Mouse (Mus musculus): Measurements from ENCODE around the gene Dhx9.
"Not testable (repeated sequence)": the region's sequence is repeated elsewhere in the genome, so short reads cannot be mapped to it uniquely, and the experiment has no call there.

Dhx9 gene

DNA sequence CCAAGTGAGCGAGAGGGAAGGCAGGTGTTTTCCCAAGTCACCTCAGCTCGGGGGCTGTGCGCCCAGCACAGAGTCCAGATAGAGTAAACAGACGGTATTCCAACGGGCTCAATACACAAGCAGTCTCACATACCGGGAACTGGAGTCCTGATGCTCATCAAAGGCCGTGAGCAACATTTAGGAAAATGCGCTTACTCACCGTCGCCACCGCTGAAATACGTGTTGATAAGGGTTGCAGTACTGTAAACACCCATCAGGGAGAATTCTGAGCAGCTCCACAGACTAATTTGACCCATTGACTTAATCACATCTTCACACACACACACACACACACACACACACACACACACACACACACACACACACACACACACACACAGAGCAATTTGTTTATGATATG, 63.2 kb downstream of the Dhx9 start:
- peak; percentile 33 for DNase-seq (ENCODE audit: low read depth, low spot score)

- not testable (repeated sequence) for DNase-seq (ENCODE audit: low read depth, low spot score)
Observed at GRCm38 (mm10) chr1:153417805-153418204, 69.7 kb downstream of the Dhx9 start.

DNA sequence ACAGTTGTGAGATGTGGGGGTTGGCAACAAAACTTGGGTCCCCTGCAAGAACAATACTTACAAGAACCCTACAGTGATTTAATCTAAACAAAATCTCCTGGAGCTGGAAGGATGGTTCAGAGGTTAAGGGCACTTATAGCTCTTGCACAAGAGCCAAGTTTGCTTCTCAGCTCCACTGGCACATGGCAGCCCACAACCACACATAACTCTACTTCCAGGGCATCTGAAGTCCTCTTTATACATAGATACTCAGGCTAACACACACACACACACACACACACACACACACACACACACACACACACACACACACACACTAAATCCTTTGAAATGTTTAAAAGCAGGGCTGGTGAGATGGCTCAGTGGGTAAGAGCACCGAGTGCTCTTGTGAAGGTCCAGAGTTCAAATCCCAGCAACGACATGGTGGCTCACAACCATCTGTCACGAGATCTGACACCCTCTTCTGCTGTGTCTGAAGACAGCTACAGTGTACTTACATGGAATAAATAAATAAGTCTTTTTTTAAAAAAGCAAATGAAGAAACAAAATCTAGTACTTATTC, 71.1 kb downstream of the Dhx9 start:
- DNase-seq (ENCODE audit: low read depth, low spot score), result not testable (repeated sequence)

DNA sequence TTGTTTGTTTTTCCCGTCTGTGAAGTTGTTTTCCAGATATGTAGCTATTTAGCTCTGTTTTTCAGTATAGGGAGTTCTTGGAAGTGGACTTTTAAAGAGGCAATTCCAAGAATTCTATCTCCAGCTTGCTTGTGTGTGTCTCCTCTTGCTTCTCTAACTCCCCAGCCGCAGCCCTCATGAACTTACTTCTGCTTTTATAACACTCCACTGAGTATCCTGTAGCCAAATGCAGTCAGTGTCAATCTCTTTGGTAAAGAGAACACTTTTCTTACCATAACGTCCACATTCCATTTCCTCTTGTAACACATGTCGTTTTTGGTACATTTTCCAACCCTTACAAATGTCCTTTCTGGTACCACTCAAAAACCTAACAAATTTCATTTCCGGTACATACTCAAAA, 71.7 kb downstream of the Dhx9 start:
- DNase-seq (ENCODE audit: low read depth, low spot score), result not testable (repeated sequence)

DNA sequence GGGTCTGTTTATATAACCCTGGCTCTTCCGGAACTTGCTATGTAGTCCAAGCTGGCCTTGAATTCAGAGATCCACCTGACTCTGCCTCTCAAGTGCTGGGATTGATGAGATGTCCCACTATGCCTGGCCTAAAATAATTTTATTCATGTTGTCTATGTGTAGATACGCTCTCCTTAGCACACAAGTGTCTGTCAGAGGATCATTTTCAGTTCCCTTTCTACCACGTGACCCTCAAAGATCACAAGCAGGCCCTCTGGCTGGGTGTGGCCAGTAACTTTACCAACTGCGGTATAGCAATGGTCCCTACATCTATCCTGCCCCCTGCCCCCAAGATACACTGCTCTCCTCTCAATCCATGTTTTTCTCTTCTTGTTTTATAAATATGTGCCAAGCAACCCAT, 72.5 kb downstream of the Dhx9 start:
- no peak for DNase-seq (ENCODE audit: low read depth, low spot score)

GRCm38 (mm10) chr1:153414114-153414723, 73.2 kb downstream of the Dhx9 start:
- DNase-seq (ENCODE audit: low read depth, low spot score), result not testable (repeated sequence)

DNA sequence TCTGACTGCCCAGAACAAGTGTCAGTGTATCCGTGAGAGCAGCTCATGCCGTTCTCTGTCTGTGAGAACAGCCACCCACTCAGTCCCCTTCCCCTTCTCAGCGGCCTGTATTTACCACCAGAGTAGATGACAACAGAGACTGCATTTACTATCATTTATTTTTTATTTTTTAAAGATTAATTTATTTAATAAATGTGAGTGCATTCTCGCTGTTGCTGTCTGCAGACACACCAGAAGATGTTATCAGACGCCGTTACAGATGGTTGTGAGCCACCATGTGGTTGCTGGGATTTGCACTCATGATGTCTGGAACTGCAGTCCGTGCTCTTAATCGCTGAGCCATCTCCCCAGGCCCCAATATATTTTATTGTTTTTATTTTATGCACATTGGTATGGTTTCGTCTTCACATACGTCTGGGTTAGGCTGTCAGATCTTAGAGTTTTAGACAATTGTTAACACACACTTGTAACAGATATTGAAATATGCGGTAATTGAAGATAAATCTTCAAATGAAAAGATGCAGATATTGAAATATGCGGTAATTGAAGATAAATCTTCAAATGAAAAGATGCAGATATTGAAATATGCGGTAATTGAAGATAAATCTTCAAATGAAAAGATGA, 74.0 kb downstream of the Dhx9 start:
- DNase-seq (ENCODE audit: low read depth, low spot score), result not testable (repeated sequence)

DNA sequence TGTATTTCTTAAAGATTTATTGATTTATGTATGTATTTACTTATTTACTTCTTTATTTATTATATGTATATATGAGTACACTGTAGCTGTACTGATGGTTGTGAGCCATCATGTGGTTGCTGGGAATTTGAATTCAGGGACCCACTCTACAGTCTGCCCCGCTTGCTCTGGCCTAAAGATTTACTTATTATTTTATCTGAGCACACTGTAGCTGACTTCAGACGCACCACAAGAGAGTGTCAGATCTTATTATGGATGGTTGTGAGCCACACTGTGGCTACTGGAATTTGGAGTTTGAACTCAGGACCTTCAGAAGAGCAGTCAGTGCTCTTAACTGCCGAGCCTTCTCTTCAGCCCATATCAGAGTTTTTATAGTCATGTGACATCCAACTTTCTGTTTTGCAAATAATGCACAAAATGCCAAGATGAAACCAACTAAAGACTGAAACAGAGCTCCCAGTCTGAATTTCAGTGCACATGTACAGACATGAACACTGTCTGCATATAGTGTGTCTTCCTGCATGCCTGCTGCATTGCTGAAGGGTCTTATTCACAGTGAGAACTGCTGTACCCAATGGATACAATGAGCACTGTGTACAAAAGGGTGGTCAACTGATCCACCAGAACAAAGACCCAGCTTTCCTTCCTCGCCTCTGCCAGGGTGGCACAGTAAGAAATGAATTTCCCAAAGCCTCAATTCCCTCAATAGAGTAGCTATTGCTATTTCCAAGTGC, 74.6 kb downstream of the Dhx9 start:
- DNase-seq (ENCODE audit: low read depth, low spot score), result not testable (repeated sequence)

DNA sequence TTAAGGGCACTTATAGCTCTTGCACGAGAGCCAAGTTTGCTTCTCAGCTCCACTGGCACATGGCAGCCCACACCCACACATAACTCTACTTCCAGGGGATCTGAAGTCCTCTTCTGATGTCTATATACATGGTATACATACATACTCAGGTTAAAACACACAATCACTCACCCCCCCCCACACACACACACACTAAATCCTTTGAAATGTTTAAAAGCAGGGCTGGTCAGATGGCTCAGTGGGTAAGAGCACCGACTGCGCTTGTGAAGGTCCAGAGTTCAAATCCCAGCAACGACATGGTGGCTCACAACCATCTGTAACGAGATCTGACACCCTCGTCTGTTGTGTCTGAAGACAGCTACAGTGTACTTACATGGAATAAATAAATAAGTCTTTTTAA, 75.7 kb downstream of the Dhx9 start:
- DNase-seq (ENCODE audit: low read depth, low spot score), result no peak

DNA sequence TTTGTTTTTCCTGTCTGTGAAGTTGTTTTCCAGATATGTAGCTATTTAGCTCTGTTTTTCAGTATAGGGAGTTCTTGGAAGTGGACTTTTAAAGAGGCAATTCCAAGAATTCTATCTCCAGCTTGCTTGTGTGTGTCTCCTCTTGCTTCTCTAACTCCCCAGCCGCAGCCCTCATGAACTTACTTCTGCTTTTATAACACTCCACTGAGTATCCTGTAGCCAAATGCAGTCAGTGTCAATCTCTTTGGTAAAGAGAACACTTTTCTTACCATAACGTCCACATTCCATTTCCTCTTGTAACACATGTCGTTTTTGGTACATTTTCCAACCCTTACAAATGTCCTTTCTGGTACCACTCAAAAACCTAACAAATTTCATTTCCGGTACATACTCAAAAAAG, 76.5 kb downstream of the Dhx9 start:
- DNase-seq (ENCODE audit: low read depth, low spot score), result not testable (repeated sequence)

DNA sequence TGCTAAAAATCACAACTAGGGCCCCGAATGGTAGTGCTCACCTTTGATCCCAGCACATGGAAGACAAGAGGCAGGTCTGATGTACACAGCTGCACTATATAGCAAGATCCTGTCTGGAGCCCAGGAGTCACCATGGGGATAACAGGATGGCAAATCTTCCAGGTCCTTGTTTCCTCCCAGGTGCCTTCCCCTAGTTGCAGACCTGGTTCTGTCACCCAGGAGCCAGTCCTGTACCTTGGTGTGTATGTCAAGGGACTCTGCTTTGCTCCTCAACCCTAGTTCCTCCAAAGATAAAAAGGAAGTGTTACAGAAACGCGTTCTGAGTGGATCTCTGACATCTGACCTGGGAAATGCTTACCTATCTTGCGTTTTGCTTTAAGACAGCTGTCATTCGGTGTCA, 79.2 kb downstream of the Dhx9 start:
- DNase-seq (ENCODE audit: low read depth, low spot score), result not testable (repeated sequence)

- not testable (repeated sequence) for DNase-seq (ENCODE audit: low read depth, low spot score)
Observed at GRCm38 (mm10) chr1:153407641-153408040, 79.8 kb downstream of the Dhx9 start.

Data from mesoderm, embryonic 11.5 days (tissue).